Mouse (Mus musculus) kidney, adult 2 months (tissue): ENCODE measurements at regions not wholly inside any gene's neighbourhood (a gene's known extent, or its start where the extent isn't known, plus 50 kb on each side); places are given as distances from the start of the nearest gene placed in this dataset.

Experiments used
- DNase-seq: peaks from one replicate; pipeline ENCODE4 v3.0.0; 2021
- H3K27ac ChIP-seq: fragments of 200-500 bp; 2 replicates; pipeline ENCODE4 v1.5.1; 2012; ENCODE audit warnings: low read depth, low read length, control low read depth, inconsistent platforms; ENCODE audit not compliant: insufficient read depth
- H3K27me3 ChIP-seq: fragments of 200-500 bp; replicated peaks from 2 replicates; pipeline ENCODE4 v1.6.1; 2012; ENCODE audit warnings: mild to moderate bottlenecking, moderate library complexity, low read length, inconsistent platforms; ENCODE audit not compliant: control insufficient read depth, insufficient read depth
- H3K36me3 ChIP-seq: fragments of 200-500 bp; 2 replicates; pipeline ENCODE4 v1.6.1; 2012; ENCODE audit warnings: mild to moderate bottlenecking, moderate library complexity, low read length, inconsistent platforms; ENCODE audit not compliant: control insufficient read depth, insufficient read depth
- H3K4me1 ChIP-seq: fragments of 200-500 bp; 2 replicates; pipeline ENCODE4 v1.6.1; 2011; ENCODE audit warnings: low read length; ENCODE audit not compliant: control insufficient read depth, insufficient read depth
- H3K4me3 ChIP-seq: fragments of 200-500 bp; 2 replicates; pipeline ENCODE4 v1.5.1; 2011; ENCODE audit warnings: mild to moderate bottlenecking, low read depth, low read length, control low read depth; ENCODE audit not compliant: insufficient read depth
- CTCF ChIP-seq: fragments of 200-500 bp; conservative IDR thresholded peaks from 2 replicates; pipeline ENCODE4 v1.5.1; 2011; ENCODE audit warnings: low read depth, mild to moderate bottlenecking, control low read depth, low read length, moderate library complexity, mixed read lengths; ENCODE audit not compliant: insufficient read depth, insufficient read length
- POLR2A ChIP-seq: fragments of 200-500 bp; IDR thresholded peaks from one replicate; pipeline ENCODE4 v1.6.1; 2011; ENCODE audit warnings: low read depth, low read length, control low read depth
- WGBS: fragments of 180-500 bp; shearing (Covaris S2); methylation state at CpG from one replicate; pipeline ENCODE4 v1.1.7; 2018; 5-methylcytosine and 5-hydroxymethylcytosine counted together

DNA sequence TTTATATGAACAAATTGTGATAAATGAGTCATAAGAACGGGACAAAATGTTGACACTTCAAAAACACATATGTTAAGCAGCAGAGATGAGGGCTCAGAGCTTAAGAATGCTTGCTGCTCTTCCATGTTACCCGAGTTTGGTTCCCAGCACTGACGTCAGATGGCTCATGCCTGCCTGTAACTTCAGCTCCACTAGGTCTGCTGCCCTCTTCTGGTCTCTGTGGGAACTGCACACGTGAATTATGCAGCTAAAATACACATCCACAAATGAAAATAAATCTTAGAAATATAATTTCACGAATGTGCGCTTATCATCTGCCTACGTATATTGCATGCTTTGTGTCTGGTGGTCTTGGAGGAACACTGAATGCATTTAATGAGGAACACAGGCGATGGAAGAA is 432.5 kb downstream of the Tmem132b start:
- no peaks in the 10 kb centered on the region for H3K36me3 ChIP-seq
- no peak overlapping the region for H3K27ac ChIP-seq
- DNase-seq = peak; percentile 23
- no peaks in the 10 kb centered on the region for H3K27me3 ChIP-seq
- no peak for TF ChIP-seq POLR2A
- peak; percentile 58 for TF ChIP-seq CTCF
- no peaks in the 10 kb centered on the region for H3K4me1 ChIP-seq
- no peak overlapping the region for H3K4me3 ChIP-seq
- 70% methylated on average over 8 of the region's 8 CpGs for WGBS

GRCm38 (mm10) chr5:125968151-125968550 is 436.6 kb downstream of the Tmem132b start:
- WGBS = 56% methylated on average over 4 of the region's 4 CpGs
- TF ChIP-seq CTCF (no peak), POLR2A (no peak)
- no peak for DNase-seq
- H3K27me3 ChIP-seq = no peaks in the 10 kb centered on the region
- H3K4me3 ChIP-seq = no peak overlapping the region
- H3K4me1 ChIP-seq = no peaks in the 10 kb centered on the region
- H3K36me3 ChIP-seq = no peaks in the 10 kb centered on the region
- no peak overlapping the region for H3K27ac ChIP-seq

- DNase-seq = no peak
- no peaks in the 10 kb centered on the region for H3K27me3 ChIP-seq
- no peak overlapping the region for H3K27ac ChIP-seq
- H3K36me3 ChIP-seq = no peaks in the 10 kb centered on the region
- TF ChIP-seq POLR2A (no peak), CTCF (no peak)
- 62% methylated on average over 1 of the region's 1 CpGs for WGBS
- H3K4me1 ChIP-seq = no peaks in the 10 kb centered on the region
- H3K4me3 ChIP-seq = no peak overlapping the region
These were observed 442.5 kb downstream of the Tmem132b start for GRCm38 (mm10) chr5:125974035-125974434.

DNA sequence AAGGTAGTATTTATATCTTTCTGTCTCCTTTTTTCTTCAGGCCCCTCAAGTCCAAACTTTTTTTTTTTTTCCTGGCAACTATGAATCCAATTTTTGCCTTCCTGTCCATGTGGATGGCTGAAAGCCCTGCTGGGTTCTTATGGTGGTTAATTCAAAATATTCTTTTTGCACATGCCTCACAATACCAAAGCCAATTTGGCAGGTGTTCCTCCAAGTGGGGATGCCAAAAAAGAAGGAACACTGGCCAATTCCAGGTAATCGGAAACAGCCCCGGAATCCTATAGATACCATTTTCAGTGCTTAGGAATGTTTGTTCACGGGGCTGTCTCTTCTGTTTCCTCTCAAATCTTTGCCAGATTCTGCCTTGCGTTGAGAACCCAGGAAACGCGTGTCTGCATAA is 448.2 kb downstream of the Tmem132b start:
- Histone ChIP-seq H3K27me3 (no peaks in the 10 kb centered on the region), H3K4me1 (no peaks in the 10 kb centered on the region), H3K36me3 (no peaks in the 10 kb centered on the region), H3K27ac (no peak overlapping the region), H3K4me3 (no peak overlapping the region)
- no peak for DNase-seq
- TF ChIP-seq POLR2A = no peak
- TF ChIP-seq CTCF = no peak
- 88% methylated on average over 6 of the region's 6 CpGs for WGBS

DNA sequence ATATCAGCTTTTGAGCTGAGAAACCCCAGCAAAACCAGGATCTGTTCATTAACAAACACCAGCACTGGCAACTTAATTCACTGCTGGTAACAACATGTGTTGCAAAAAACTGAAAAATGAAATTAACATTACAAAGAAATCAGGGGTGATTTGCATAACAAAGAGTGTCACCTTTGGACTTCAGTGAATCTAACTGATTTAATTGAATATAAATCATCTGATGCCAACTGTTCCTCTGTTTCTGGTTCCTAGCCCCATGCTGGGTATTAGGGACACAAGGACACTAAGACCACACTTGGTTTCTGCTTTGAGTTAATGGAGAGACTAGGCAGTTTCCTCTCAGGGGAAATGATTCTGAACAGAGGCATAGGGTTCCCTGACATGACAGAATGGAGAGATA is 453.8 kb downstream of the Tmem132b start:
- H3K27ac ChIP-seq = no peak overlapping the region
- no peak for DNase-seq
- no peak overlapping the region for H3K4me3 ChIP-seq
- H3K27me3 ChIP-seq = no peaks in the 10 kb centered on the region
- no peaks in the 10 kb centered on the region for H3K36me3 ChIP-seq
- TF ChIP-seq CTCF (no peak), POLR2A (no peak)
- no peaks in the 10 kb centered on the region for H3K4me1 ChIP-seq

GRCm38 (mm10) chr5:125997173-125997572 is 465.6 kb downstream of the Tmem132b start:
- TF ChIP-seq CTCF (no peak), POLR2A (no peak)
- no peaks in the 10 kb centered on the region for H3K36me3 ChIP-seq
- WGBS = 59% methylated on average over 8 of the region's 8 CpGs
- H3K4me3 ChIP-seq = no peak overlapping the region
- no peaks in the 10 kb centered on the region for H3K4me1 ChIP-seq
- DNase-seq = no peak
- H3K27me3 ChIP-seq = no peaks in the 10 kb centered on the region
- no peak overlapping the region for H3K27ac ChIP-seq

DNA sequence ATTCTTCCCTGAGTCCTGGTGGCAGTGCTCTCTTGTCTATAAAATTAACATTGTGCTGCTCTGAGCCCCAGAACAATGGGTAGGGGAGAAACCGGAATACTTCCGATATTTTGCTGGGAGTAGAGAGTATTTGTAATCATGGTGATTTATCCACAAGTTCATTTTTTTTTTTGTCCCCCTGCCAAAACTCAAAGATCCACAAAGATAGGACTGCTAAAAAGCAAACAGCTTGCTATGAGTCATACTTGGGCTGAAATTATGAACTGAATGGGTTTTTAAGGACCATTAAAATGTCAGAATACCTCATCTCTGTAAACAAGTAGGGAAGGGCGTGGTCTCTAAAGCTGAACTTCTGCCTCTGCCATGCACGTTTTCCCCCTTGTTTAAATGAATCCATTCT is 476.3 kb downstream of the Tmem132b start:
- Histone ChIP-seq H3K27me3 (no peaks in the 10 kb centered on the region; the same call in 1 of the 2 replicates), H3K36me3 (no peaks in the 10 kb centered on the region), H3K27ac (no peak overlapping the region), H3K4me1 (no peaks in the 10 kb centered on the region), H3K4me3 (no peak overlapping the region)
- WGBS = 53% methylated on average over 4 of the region's 4 CpGs
- DNase-seq = no peak
- no peak for TF ChIP-seq POLR2A
- no peak for TF ChIP-seq CTCF

DNA sequence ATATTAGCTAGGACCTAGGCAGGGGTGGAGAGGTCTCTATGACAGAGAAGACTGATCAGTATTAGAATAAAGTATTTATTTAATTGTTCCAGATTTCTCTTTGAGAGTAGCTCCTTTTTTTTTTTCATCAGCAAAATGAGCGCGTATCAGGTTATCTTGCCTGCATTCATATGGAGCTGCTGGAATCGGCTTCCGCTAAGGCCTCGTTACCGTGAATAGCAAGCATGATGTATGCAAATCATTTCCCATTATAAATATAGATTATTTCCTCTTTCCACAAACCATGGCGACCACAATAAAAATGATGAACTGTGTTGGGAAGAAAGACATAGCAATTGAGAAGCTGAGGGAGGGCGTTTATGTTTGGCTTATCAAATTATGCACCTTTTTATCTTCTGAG is 476.7 kb downstream of the Tmem132b start:
- TF ChIP-seq CTCF = no peak
- TF ChIP-seq POLR2A = no peak
- 85% methylated on average over 8 of the region's 8 CpGs for WGBS
- DNase-seq = no peak
- no peaks in the 10 kb centered on the region for H3K36me3 ChIP-seq
- H3K27ac ChIP-seq = no peak overlapping the region
- H3K4me1 ChIP-seq = no peaks in the 10 kb centered on the region
- H3K27me3 ChIP-seq = no peaks in the 10 kb centered on the region; the same call in 1 of the 2 replicates
- no peak overlapping the region for H3K4me3 ChIP-seq
